Mouse (Mus musculus) embryonic facial prominence, embryonic 15.5 days (tissue): Measurements from ENCODE around the gene Wnt7a. TPM values are rescaled to one million over a fixed set of nuclear protein-coding genes. Genes with fewer than 3 reads are reported as not detected.

Experiments
- ATAC-seq: fragments of 200-750 bp; cut with Nextera tagmentation; 2 replicates; pipeline ENCODE4 v1.8.0; 2017; ENCODE audit warnings: low read depth, moderate TSS enrichment; ENCODE audit not compliant: insufficient number of reproducible peaks, low FRiP score, low TSS enrichment
- H3K27ac ChIP-seq: fragments of 300-500 bp; sonication (generic); replicated peaks from 2 replicates; pipeline ENCODE4 v1.5.1; 2015; ENCODE audit warnings: mild to moderate bottlenecking, inconsistent platforms
- H3K27me3 ChIP-seq: fragments of 300-500 bp; sonication (generic); 2 replicates; pipeline ENCODE4 v1.6.1; 2015; ENCODE audit warnings: inconsistent platforms
- H3K36me3 ChIP-seq: fragments of 300-500 bp; sonication (generic); 2 replicates; pipeline ENCODE4 v1.6.1; 2015; ENCODE audit warnings: mild to moderate bottlenecking, inconsistent platforms
- H3K4me1 ChIP-seq: fragments of 300-500 bp; sonication (generic); 2 replicates; pipeline ENCODE4 v1.6.1; 2015; ENCODE audit warnings: inconsistent platforms
- H3K4me2 ChIP-seq: fragments of 300-500 bp; sonication (generic); replicated peaks from 2 replicates; pipeline ENCODE4 v1.6.1; 2015; ENCODE audit warnings: mild to moderate bottlenecking, inconsistent platforms
- H3K4me3 ChIP-seq: fragments of 300-500 bp; sonication (generic); replicated peaks from 2 replicates; pipeline ENCODE4 v1.5.1; 2015; ENCODE audit warnings: mild to moderate bottlenecking, inconsistent platforms
- H3K9ac ChIP-seq: fragments of 300-500 bp; sonication (generic); 2 replicates; pipeline ENCODE4 v1.6.1; 2015; ENCODE audit warnings: inconsistent platforms
- H3K9me3 ChIP-seq: fragments of 300-500 bp; sonication (generic); replicated peaks from 2 replicates; pipeline ENCODE4 v1.6.1; 2016; ENCODE audit warnings: inconsistent platforms
- WGBS: fragments of 180-500 bp; shearing (Covaris S2); methylation state at CpG from one replicate; pipeline ENCODE4 v1.1.7; 2015; 5-methylcytosine and 5-hydroxymethylcytosine counted together
- polyA plus RNA-seq: library from polyadenylated mRNA; unstranded; fragments of >200 nt; fragmentation: Nextera tagmentation; extraction: Ambion mirVana; gene quantifications from 2 replicates; pipeline ENCODE4 v1.2.1, GENCODE M21; 2015

Wnt7a gene
- polyA plus RNA-seq, 1 experiment from 2014 or later, result 1.1 TPM

GRCm38 (mm10) chr6:91416146-91416545, 5.0 kb upstream of the Wnt7a start:
- Histone ChIP-seq H3K4me1 (peaks cover 8% of the 10 kb centered on the region), H3K27me3 (peaks cover 62% of the 10 kb centered on the region), H3K27ac (no peak overlapping the region), H3K36me3 (no peaks in the 10 kb centered on the region), H3K4me2 (no peak overlapping the region), H3K9me3 (no peaks in the 10 kb centered on the region), H3K9ac (no peak overlapping the region), H3K4me3 (no peak overlapping the region)
- ATAC-seq, result no peak
- 70% methylated on average over 4 of the region's 4 CpGs for WGBS

- peaks cover 21% of the 10 kb centered on the region for H3K4me1 ChIP-seq
- no peaks in the 10 kb centered on the region for H3K9me3 ChIP-seq
- H3K9ac ChIP-seq, result no peak overlapping the region
- no peak overlapping the region for H3K27ac ChIP-seq
- no peaks in the 10 kb centered on the region for H3K36me3 ChIP-seq
- no peak overlapping the region for H3K4me3 ChIP-seq
- peaks cover 75% of the 10 kb centered on the region for H3K27me3 ChIP-seq
- no peak overlapping the region for H3K4me2 ChIP-seq
- 3% methylated on average over 4 of the region's 4 CpGs for WGBS
- ATAC-seq, result no peak
Measured at GRCm38 (mm10) chr6:91414890-91415289, 3.7 kb upstream of the Wnt7a start.

- H3K4me2 ChIP-seq, result peak overlapping the region; percentile 98
- under 1% methylated on average over 44 of the region's 47 CpGs for WGBS
- no peak overlapping the region for H3K27ac ChIP-seq
- H3K4me3 ChIP-seq, result peak overlapping the region; percentile 53
- H3K9me3 ChIP-seq, result no peaks in the 10 kb centered on the region
- no peaks in the 10 kb centered on the region for H3K36me3 ChIP-seq
- H3K9ac ChIP-seq, result no peak overlapping the region
- ATAC-seq, result no peak
- peaks cover 92% of the 10 kb centered on the region for H3K27me3 ChIP-seq
- peaks cover 27% of the 10 kb centered on the region for H3K4me1 ChIP-seq
Measured at GRCm38 (mm10) chr6:91411369-91411981, 312 bp upstream of the Wnt7a start.

GRCm38 (mm10) chr6:91410168-91410780, 889 bp downstream of the Wnt7a start:
- 2% methylated on average over 26 of the region's 26 CpGs for WGBS
- Histone ChIP-seq H3K9ac (no peak overlapping the region), H3K4me3 (peak overlapping the region; percentile 53), H3K27ac (no peak overlapping the region), H3K27me3 (peaks cover 80% of the 10 kb centered on the region), H3K9me3 (no peaks in the 10 kb centered on the region), H3K4me2 (peak overlapping the region; percentile 98), H3K4me1 (peaks cover 27% of the 10 kb centered on the region), H3K36me3 (no peaks in the 10 kb centered on the region)
- no peak for ATAC-seq

- ATAC-seq, result no peak
- peaks cover 76% of the 10 kb centered on the region for H3K27me3 ChIP-seq
- H3K4me1 ChIP-seq, result peaks cover 27% of the 10 kb centered on the region
- H3K9ac ChIP-seq, result no peak overlapping the region
- H3K4me2 ChIP-seq, result peak overlapping the region; percentile 98
- H3K9me3 ChIP-seq, result no peaks in the 10 kb centered on the region
- H3K36me3 ChIP-seq, result no peaks in the 10 kb centered on the region
- no peak overlapping the region for H3K27ac ChIP-seq
- H3K4me3 ChIP-seq, result peak overlapping the region; percentile 53
- 1% methylated on average over 34 of the region's 34 CpGs for WGBS
Measured at GRCm38 (mm10) chr6:91409448-91410167, 1.6 kb downstream of the Wnt7a start.

- ATAC-seq, result no peak
- Histone ChIP-seq H3K27me3 (peaks cover 66% of the 10 kb centered on the region), H3K27ac (no peak overlapping the region), H3K4me3 (no peak overlapping the region), H3K9ac (no peak overlapping the region), H3K4me2 (no peak overlapping the region), H3K4me1 (peaks cover 27% of the 10 kb centered on the region), H3K36me3 (no peaks in the 10 kb centered on the region), H3K9me3 (no peaks in the 10 kb centered on the region)
- 75% methylated on average over 13 of the region's 13 CpGs for WGBS
Measured at GRCm38 (mm10) chr6:91408616-91409015, 2.5 kb downstream of the Wnt7a start.

- no peak overlapping the region for H3K9ac ChIP-seq
- H3K9me3 ChIP-seq, result no peaks in the 10 kb centered on the region
- no peaks in the 10 kb centered on the region for H3K4me1 ChIP-seq
- peaks cover 15% of the 10 kb centered on the region for H3K27me3 ChIP-seq
- no peaks in the 10 kb centered on the region for H3K36me3 ChIP-seq
- no peak for ATAC-seq
- 31% methylated on average over 5 of the region's 5 CpGs for WGBS
- no peak overlapping the region for H3K4me3 ChIP-seq
- no peak overlapping the region for H3K4me2 ChIP-seq
- H3K27ac ChIP-seq, result no peak overlapping the region
Measured at GRCm38 (mm10) chr6:91401591-91401990, 9.6 kb downstream of the Wnt7a start.

GRCm38 (mm10) chr6:91400514-91400913, 10.6 kb downstream of the Wnt7a start:
- WGBS, result 66% methylated on average over 12 of the region's 12 CpGs

GRCm38 (mm10) chr6:91392475-91393174, 18.5 kb downstream of the Wnt7a start:
- H3K9me3 ChIP-seq, result no peaks in the 10 kb centered on the region
- no peak overlapping the region for H3K27ac ChIP-seq
- H3K4me1 ChIP-seq, result no peaks in the 10 kb centered on the region
- H3K9ac ChIP-seq, result no peak overlapping the region
- no peaks in the 10 kb centered on the region for H3K36me3 ChIP-seq
- no peak for ATAC-seq
- no peak overlapping the region for H3K4me2 ChIP-seq
- H3K4me3 ChIP-seq, result no peak overlapping the region
- WGBS, result 78% methylated on average over 5 of the region's 5 CpGs
- no peaks in the 10 kb centered on the region for H3K27me3 ChIP-seq

More at GRCm38 (mm10) chr6:91400514-91400913, 10.6 kb downstream of the Wnt7a start:
- no peak for ATAC-seq
- H3K27ac ChIP-seq, result no peak overlapping the region
- H3K4me2 ChIP-seq, result no peak overlapping the region
- H3K4me3 ChIP-seq, result no peak overlapping the region
- no peaks in the 10 kb centered on the region for H3K4me1 ChIP-seq
- H3K27me3 ChIP-seq, result peaks cover 15% of the 10 kb centered on the region
- H3K9me3 ChIP-seq, result no peaks in the 10 kb centered on the region
- H3K9ac ChIP-seq, result no peak overlapping the region
- no peaks in the 10 kb centered on the region for H3K36me3 ChIP-seq

- no peaks in the 10 kb centered on the region for H3K36me3 ChIP-seq
- no peak for ATAC-seq
- H3K27ac ChIP-seq, result no peak overlapping the region
Measured at GRCm38 (mm10) chr6:91389141-91389540, 22.0 kb downstream of the Wnt7a start.

GRCm38 (mm10) chr6:91384415-91384814, 26.7 kb downstream of the Wnt7a start:
- 83% methylated on average over 2 of the region's 2 CpGs for WGBS
- Histone ChIP-seq H3K27me3 (no peaks in the 10 kb centered on the region), H3K4me1 (no peaks in the 10 kb centered on the region), H3K9ac (no peak overlapping the region), H3K36me3 (no peaks in the 10 kb centered on the region), H3K9me3 (no peaks in the 10 kb centered on the region), H3K4me3 (no peak overlapping the region), H3K27ac (no peak overlapping the region), H3K4me2 (no peak overlapping the region)
- ATAC-seq, result no peak

More at GRCm38 (mm10) chr6:91389141-91389540, 22.0 kb downstream of the Wnt7a start:
- H3K27me3 ChIP-seq, result no peaks in the 10 kb centered on the region
- no peak overlapping the region for H3K4me2 ChIP-seq
- H3K4me3 ChIP-seq, result no peak overlapping the region
- H3K4me1 ChIP-seq, result no peaks in the 10 kb centered on the region
- H3K9ac ChIP-seq, result no peak overlapping the region
- 64% methylated on average over 4 of the region's 4 CpGs for WGBS
- no peaks in the 10 kb centered on the region for H3K9me3 ChIP-seq
